Mouse (Mus musculus) limb, embryonic 14.5 days (tissue): Measurements from ENCODE around the gene Rgs10. TPM values are rescaled to one million over a fixed set of nuclear protein-coding genes. Genes with fewer than 3 reads are reported as not detected.

Experiments used
- ATAC-seq: fragments of 200-750 bp; cut with Nextera tagmentation; 2 replicates; pipeline ENCODE4 v1.8.0; 2017; ENCODE audit warnings: low read depth, moderate number of reproducible peaks, moderate TSS enrichment; ENCODE audit not compliant: low FRiP score
- DNase-seq: peaks from one replicate; pipeline ENCODE4 v3.0.0-alpha.2; 2015; ENCODE audit warnings: low spot score
- H3K27ac ChIP-seq: fragments of 300-500 bp; sonication (generic); replicated peaks from 2 replicates; pipeline ENCODE4 v1.5.1; 2014; ENCODE audit warnings: low read depth, mild to moderate bottlenecking, low read length, moderate library complexity, mixed read lengths
- H3K27me3 ChIP-seq: fragments of 300-500 bp; sonication (generic); 2 replicates; pipeline ENCODE4 v1.6.1; 2014; ENCODE audit warnings: low read length, mixed read lengths; ENCODE audit not compliant: control insufficient read depth, insufficient read depth
- H3K36me3 ChIP-seq: fragments of 300-500 bp; sonication (generic); 2 replicates; pipeline ENCODE4 v1.6.1; 2014; ENCODE audit warnings: mild to moderate bottlenecking, low read length, moderate library complexity, mixed read lengths; ENCODE audit not compliant: control insufficient read depth, insufficient read depth
- H3K4me1 ChIP-seq: fragments of 300-500 bp; sonication (generic); 2 replicates; pipeline ENCODE4 v1.6.1; 2014; ENCODE audit warnings: antibody characterized with exemption, low read length, mixed read lengths; ENCODE audit not compliant: control insufficient read depth, insufficient read depth
- H3K4me2 ChIP-seq: fragments of 300-500 bp; sonication (generic); replicated peaks from 2 replicates; pipeline ENCODE4 v1.6.1; 2014; ENCODE audit warnings: low read depth, mild to moderate bottlenecking, low read length, moderate library complexity; ENCODE audit not compliant: severe bottlenecking
- H3K4me3 ChIP-seq: fragments of 300-500 bp; sonication (generic); replicated peaks from 2 replicates; pipeline ENCODE4 v1.5.1; 2014; ENCODE audit warnings: low read length
- H3K9ac ChIP-seq: fragments of 300-500 bp; sonication (generic); 2 replicates; pipeline ENCODE4 v1.6.1; 2014; ENCODE audit warnings: mild to moderate bottlenecking, low read depth, low read length, moderate library complexity; ENCODE audit not compliant: severe bottlenecking
- H3K9me3 ChIP-seq: fragments of 300-500 bp; sonication (generic); 2 replicates; pipeline ENCODE4 v1.6.1; 2016; ENCODE audit warnings: low read length; ENCODE audit not compliant: control insufficient read depth
- POLR2A ChIP-seq: fragments of 200-500 bp; IDR thresholded peaks from 2 replicates; pipeline ENCODE4 v1.8.0; 2012; ENCODE audit warnings: inconsistent platforms, mild to moderate bottlenecking, moderate library complexity, borderline replicate concordance; ENCODE audit not compliant: insufficient read depth, insufficient read length; ENCODE audit errors: extremely low read depth
- whole genome bisulfite sequencing: fragments of 180-500 bp; shearing (Covaris S2); extraction: QIAGEN DNeasy Blood & Tissue Kit; methylation state at CpG from one replicate; pipeline ENCODE4 v1.1.7; 2014; 5-methylcytosine and 5-hydroxymethylcytosine counted together
- polyA plus RNA-seq, 2 experiments: library from polyadenylated mRNA; depleted of rRNA in 1 of 2; stranded (reverse) in 1 of 2; unstranded in 1 of 2; fragments of >200 nt; fragmentation: Nextera tagmentation in 1 of 2; extraction: Ambion mirVana in 1 of 2; gene quantifications; 2 replicates each; pipeline versions ENCODE4 v1.2.1 to v1.2.3; 2012 to 2014

The Rgs10 gene
- polyA plus RNA-seq, 2 experiments: 13.6 to 17.7 TPM

DNA sequence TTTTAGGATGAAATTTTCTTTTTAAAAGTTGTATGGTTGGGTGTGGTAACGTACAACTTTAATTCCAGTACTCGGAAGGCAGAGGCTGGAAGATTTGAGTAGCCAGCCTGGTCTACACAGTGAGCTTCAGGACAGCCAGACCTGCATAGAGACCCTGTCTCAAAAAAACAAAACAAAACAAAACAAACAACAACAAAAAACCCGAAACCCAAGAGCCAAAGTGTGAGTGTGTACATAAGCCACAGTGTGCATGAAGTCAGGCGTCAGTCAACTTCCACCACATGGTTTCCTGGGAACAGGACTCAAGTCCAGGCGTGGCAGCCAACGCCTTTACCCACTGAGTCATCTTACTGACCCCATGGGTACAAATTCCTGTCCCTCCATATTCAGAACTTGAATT lies 20.7 kb upstream of the Rgs10 start:
- no peak overlapping the region for H3K27ac ChIP-seq
- no peaks in the 10 kb centered on the region for H3K4me1 ChIP-seq
- H3K9ac ChIP-seq: no peak overlapping the region
- 96% methylated on average over 6 of the region's 6 CpGs for WGBS
- ATAC-seq (no peak), DNase-seq (no peak)
- H3K27me3 ChIP-seq: no peaks in the 10 kb centered on the region
- no peak overlapping the region for H3K4me3 ChIP-seq
- no peak overlapping the region for H3K4me2 ChIP-seq
- H3K9me3 ChIP-seq: no peaks in the 10 kb centered on the region
- no peak for TF ChIP-seq POLR2A
- peaks cover 31% of the 10 kb centered on the region for H3K36me3 ChIP-seq

DNA sequence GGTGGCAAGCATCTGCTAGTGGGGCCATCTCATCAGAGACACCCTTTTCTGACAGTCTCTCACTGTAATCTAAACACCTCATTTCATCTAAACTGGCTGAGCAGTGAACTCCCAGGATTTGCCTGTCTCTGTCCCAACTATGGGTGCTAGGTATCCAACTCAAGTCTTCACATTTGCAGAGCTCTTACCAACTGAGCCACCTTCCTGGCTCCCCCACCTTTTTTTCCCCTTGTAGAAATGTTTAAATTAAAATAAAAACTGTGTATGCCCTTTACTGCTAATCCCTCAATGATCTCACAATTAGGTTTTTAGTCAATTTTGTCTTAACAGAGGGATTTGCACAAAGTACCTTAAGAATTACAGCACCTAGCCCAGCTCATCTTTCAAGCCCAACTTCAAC lies 19.6 kb upstream of the Rgs10 start:
- DNase-seq (no peak), ATAC-seq (no peak)
- Histone ChIP-seq H3K27ac (no peak overlapping the region), H3K9ac (no peak overlapping the region), H3K4me3 (no peak overlapping the region), H3K4me1 (no peaks in the 10 kb centered on the region), H3K4me2 (no peak overlapping the region), H3K9me3 (no peaks in the 10 kb centered on the region), H3K27me3 (no peaks in the 10 kb centered on the region), H3K36me3 (peaks cover 21% of the 10 kb centered on the region)
- TF ChIP-seq POLR2A: no peak

DNA sequence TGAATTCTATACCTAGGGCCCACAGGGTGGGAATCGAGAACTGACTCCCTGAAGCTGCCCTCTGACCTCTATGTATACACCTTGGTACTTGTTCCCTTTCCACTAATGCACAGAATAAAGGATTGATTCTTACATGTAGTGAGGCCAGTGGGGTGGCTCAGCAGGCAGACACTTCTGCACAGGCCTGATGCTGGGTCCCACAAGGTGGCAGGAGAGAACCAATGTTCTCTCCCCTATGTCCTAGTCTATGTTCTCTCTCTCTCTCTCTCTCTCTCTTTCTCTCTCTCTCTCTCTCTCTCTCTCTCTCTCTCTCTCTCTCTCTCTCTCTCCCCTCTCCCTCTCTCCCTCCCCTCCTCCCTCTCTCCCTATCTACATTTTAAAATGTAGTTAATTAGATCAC lies 14.7 kb upstream of the Rgs10 start:
- Histone ChIP-seq H3K36me3 (no peaks in the 10 kb centered on the region), H3K9me3 (no peaks in the 10 kb centered on the region), H3K27ac (no peak overlapping the region), H3K4me2 (no peak overlapping the region), H3K27me3 (no peaks in the 10 kb centered on the region), H3K4me1 (no peaks in the 10 kb centered on the region), H3K4me3 (no peak overlapping the region), H3K9ac (no peak overlapping the region)
- 57% methylated on average over 1 of the region's 1 CpGs for WGBS
- DNase-seq: no peak
- no peak for TF ChIP-seq POLR2A
- ATAC-seq: no peak

DNA sequence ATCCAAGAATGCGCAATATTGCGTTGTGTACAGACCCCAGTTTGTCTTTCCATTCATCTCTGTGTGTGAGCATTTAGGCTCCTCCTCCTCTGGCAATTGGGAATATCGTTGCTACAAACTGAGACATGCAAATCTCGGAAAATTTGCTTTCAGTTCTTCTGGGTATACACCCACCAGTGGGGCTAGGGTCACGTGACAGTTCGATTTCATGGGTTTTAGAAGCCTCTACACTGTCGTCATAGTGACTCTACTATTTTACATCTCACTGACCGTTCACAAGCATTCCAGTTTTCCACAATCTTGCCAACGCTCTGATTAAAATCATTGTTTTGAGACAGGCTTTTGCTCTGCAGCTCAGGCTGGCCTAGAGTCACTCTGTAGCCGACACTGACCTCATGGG lies 14.0 kb upstream of the Rgs10 start:
- H3K4me3 ChIP-seq: no peak overlapping the region
- WGBS: 72% methylated on average over 10 of the region's 10 CpGs
- ATAC-seq (no peak), DNase-seq (no peak)
- no peaks in the 10 kb centered on the region for H3K27me3 ChIP-seq
- H3K36me3 ChIP-seq: no peaks in the 10 kb centered on the region
- H3K9ac ChIP-seq: no peak overlapping the region
- H3K27ac ChIP-seq: no peak overlapping the region
- H3K9me3 ChIP-seq: no peaks in the 10 kb centered on the region
- no peak overlapping the region for H3K4me2 ChIP-seq
- no peak for TF ChIP-seq POLR2A
- H3K4me1 ChIP-seq: no peaks in the 10 kb centered on the region

DNA sequence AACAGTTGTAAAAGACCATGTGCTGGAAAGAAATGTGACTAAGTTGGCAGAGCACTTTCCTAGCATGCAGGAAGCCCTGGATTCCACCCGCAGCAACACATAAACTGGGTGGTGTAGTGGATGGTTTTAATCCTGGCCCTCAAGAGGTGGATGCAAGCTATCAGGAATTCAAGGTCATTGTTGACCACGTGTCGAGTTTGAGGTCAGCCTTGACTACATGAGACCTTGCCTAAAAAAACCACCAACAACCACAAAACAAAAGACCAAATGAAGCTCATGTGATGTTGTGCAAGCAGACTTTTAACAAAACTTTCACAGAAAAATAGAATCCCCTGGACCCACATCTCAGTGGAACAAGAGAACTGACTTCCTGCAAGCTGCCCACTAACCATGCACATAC lies 3.9 kb upstream of the Rgs10 start:
- no peak for TF ChIP-seq POLR2A
- peaks cover 38% of the 10 kb centered on the region for H3K27me3 ChIP-seq

GRCm38 (mm10) chr7:128421701-128422100 lies 3.1 kb upstream of the Rgs10 start:
- no peak overlapping the region for H3K4me2 ChIP-seq
- H3K27ac ChIP-seq: no peak overlapping the region
- no peak for TF ChIP-seq POLR2A
- no peak overlapping the region for H3K9ac ChIP-seq
- H3K4me3 ChIP-seq: no peak overlapping the region
- WGBS: 78% methylated on average over 7 of the region's 7 CpGs
- peaks cover 4% of the 10 kb centered on the region; the same call in 1 of the 2 replicates for H3K4me1 ChIP-seq
- no peaks in the 10 kb centered on the region for H3K9me3 ChIP-seq
- H3K27me3 ChIP-seq: peaks cover 46% of the 10 kb centered on the region
- no peak for DNase-seq
- H3K36me3 ChIP-seq: no peaks in the 10 kb centered on the region
- no peak for ATAC-seq

More for the DNA sequence above, 3.9 kb upstream of the Rgs10 start:
- Histone ChIP-seq H3K36me3 (no peaks in the 10 kb centered on the region), H3K27ac (no peak overlapping the region), H3K4me2 (no peak overlapping the region), H3K9ac (no peak overlapping the region), H3K9me3 (no peaks in the 10 kb centered on the region), H3K4me3 (no peak overlapping the region), H3K4me1 (peaks cover 4% of the 10 kb centered on the region; the same call in 1 of the 2 replicates)
- DNase-seq: no peak
- 71% methylated on average over 3 of the region's 3 CpGs for WGBS
- ATAC-seq: no peak
